Mouse (Mus musculus): ENCODE data around the gene Neto2.
"Not testable (repeated sequence)": the region's sequence is repeated elsewhere in the genome, so short reads cannot be mapped to it uniquely, and the experiment has no call there.

DNA sequence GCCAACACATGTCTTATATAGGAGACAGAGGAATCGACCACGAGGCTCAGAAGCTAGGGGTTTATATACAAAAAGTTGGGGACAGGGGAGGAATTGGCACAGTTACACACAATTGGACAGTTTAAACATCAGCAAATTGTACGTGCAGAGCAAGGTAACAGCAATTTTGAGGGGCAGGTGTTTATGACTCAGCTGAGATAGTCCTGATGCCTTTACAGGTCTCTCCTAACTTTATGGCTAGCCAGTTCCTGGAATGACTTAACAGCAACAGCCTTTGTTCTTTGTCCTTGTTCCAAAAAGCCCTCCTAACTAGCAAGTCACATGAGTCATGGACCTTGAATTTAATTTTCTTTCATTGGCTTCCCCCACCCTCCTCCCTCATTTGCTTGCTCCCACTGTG, 83.6 kb downstream of the Neto2 start:
- TF ChIP-seq POLR2A (IDR thresholded peaks at IDR 0.05; ENCODE audit: low read depth, low read length); CTCF (IDR thresholded peaks at IDR 0.05; ENCODE audit: extremely low read depth, insufficient read depth, insufficient read length, insufficient replicate concordance): not testable (repeated sequence)
